Mouse (Mus musculus) MEL (cell line): ENCODE data around the gene Bglap. TPM values are rescaled to one million over a fixed set of nuclear protein-coding genes. Genes with fewer than 3 reads are reported as not detected.

Experiments
- DNase-seq: peaks from one replicate; pipeline ENCODE4 v3.0.0; 2011; ENCODE audit warnings: low read depth, low spot score
- H3K27ac ChIP-seq: 2 replicates; pipeline ENCODE4 v1.5.1; 2012; ENCODE audit warnings: low read depth, mild to moderate bottlenecking, control low read depth, low read length, moderate library complexity; ENCODE audit not compliant: control insufficient read depth
- H3K27me3 ChIP-seq, 2 experiments: fragments of 150-350 bp in 1 of 2; sonication (generic) in 1 of 2; 2 replicates each; pipeline ENCODE4 v1.6.1; 2012; ENCODE audit warnings: low read length in 2 of 2, mild to moderate bottlenecking in 2 of 2, improper control_type of control experiment in 1 of 2, moderate library complexity in 1 of 2; ENCODE audit not compliant: insufficient read depth in 2 of 2, control insufficient read depth in 1 of 2
- H3K36me3 ChIP-seq, 2 experiments: 2 replicates each; pipeline ENCODE4 v1.6.1; 2012 to 2014; ENCODE audit warnings: low read length in 2 of 2, improper control_type of control experiment in 1 of 2, inconsistent platforms in 1 of 2, mild to moderate bottlenecking in 1 of 2; ENCODE audit not compliant: insufficient read depth in 2 of 2, control insufficient read depth in 1 of 2
- H3K4me1 ChIP-seq, 2 experiments: fragments of 150-350 bp in 1 of 2; sonication (generic) in 1 of 2; 2 replicates each; pipeline ENCODE4 v1.6.1; 2012; ENCODE audit warnings: low read length in 2 of 2, improper control_type of control experiment in 1 of 2, mild to moderate bottlenecking in 1 of 2; ENCODE audit not compliant: insufficient read depth in 2 of 2, control insufficient read depth in 1 of 2
- H3K4me3 ChIP-seq, 2 experiments: fragments of 150-350 bp in 1 of 2; sonication (generic) in 1 of 2; 2 replicates each; pipeline ENCODE4 v1.5.1; 2012; ENCODE audit warnings: low read depth in 2 of 2, low read length in 2 of 2, mild to moderate bottlenecking in 2 of 2, moderate library complexity in 2 of 2, control low read depth in 1 of 2, improper control_type of control experiment in 1 of 2; ENCODE audit not compliant: control insufficient read depth in 1 of 2, insufficient read depth in 1 of 2
- H3K79me2 ChIP-seq: 2 replicates; pipeline ENCODE4 v1.6.1; 2012; ENCODE audit warnings: mild to moderate bottlenecking, low read length, moderate library complexity; ENCODE audit not compliant: control insufficient read depth, poor library complexity, insufficient read depth
- H3K9ac ChIP-seq: 2 replicates; pipeline ENCODE4 v1.6.1; 2012; ENCODE audit warnings: low read depth, mild to moderate bottlenecking, control low read depth, low read length, moderate library complexity; ENCODE audit not compliant: control insufficient read depth, poor library complexity, severe bottlenecking
- H3K9me3 ChIP-seq: fragments of 150-350 bp; sonication (generic); replicated peaks from 2 replicates; pipeline ENCODE4 v1.6.1; 2012; ENCODE audit warnings: mild to moderate bottlenecking, low read length, improper control_type of control experiment, moderate library complexity; ENCODE audit not compliant: insufficient read depth
- CTCF ChIP-seq, 3 experiments: IDR thresholded peaks in 2 of 3; conservative IDR thresholded peaks in 1 of 3; 2 replicates each; pipeline ENCODE4 v1.5.1; 2011 to 2012; ENCODE audit warnings: low read length in 3 of 3, low read depth in 2 of 3, mild to moderate bottlenecking in 2 of 3, improper control_type of control experiment in 1 of 3, inconsistent platforms in 1 of 3, mixed read lengths in 1 of 3, moderate library complexity in 1 of 3; ENCODE audit not compliant: control insufficient read depth in 1 of 3, insufficient read depth in 1 of 3, poor library complexity in 1 of 3, severe bottlenecking in 1 of 3
- EP300 ChIP-seq, 2 experiments: IDR thresholded peaks; 2 replicates each; pipeline ENCODE4 v1.6.1; 2011; ENCODE audit warnings: improper control_type of control experiment in 2 of 2, low read length in 2 of 2, low read depth in 1 of 2, mild to moderate bottlenecking in 1 of 2
- ETS1 ChIP-seq: IDR thresholded peaks from 2 replicates; pipeline ENCODE4 v1.6.1; 2012; ENCODE audit warnings: low read depth, mild to moderate bottlenecking, inconsistent platforms, low read length, improper control_type of control experiment, moderate library complexity
- HCFC1 ChIP-seq: IDR thresholded peaks from 2 replicates; pipeline ENCODE4 v1.6.1; 2012; ENCODE audit warnings: low read depth, mild to moderate bottlenecking, inconsistent platforms, low read length, improper control_type of control experiment, moderate library complexity
- MAFK ChIP-seq: IDR thresholded peaks from 2 replicates; pipeline ENCODE4 v1.6.1; 2011; ENCODE audit warnings: low read depth, mild to moderate bottlenecking, low read length, improper control_type of control experiment, borderline replicate concordance
- MAZ ChIP-seq: IDR thresholded peaks from 2 replicates; pipeline ENCODE4 v1.6.1; 2012; ENCODE audit warnings: low read depth, mild to moderate bottlenecking, inconsistent platforms, low read length, improper control_type of control experiment
- MXI1 ChIP-seq: IDR thresholded peaks from 2 replicates; pipeline ENCODE4 v1.6.1; 2011; ENCODE audit warnings: mild to moderate bottlenecking, low read depth, low read length, improper control_type of control experiment
- NRF1 ChIP-seq: IDR thresholded peaks from 2 replicates; pipeline ENCODE4 v1.6.1; 2014; ENCODE audit warnings: low read depth, mild to moderate bottlenecking, inconsistent platforms, low read length, improper control_type of control experiment, moderate library complexity; ENCODE audit not compliant: poor library complexity, insufficient read depth, severe bottlenecking
- POLR2A ChIP-seq, 2 experiments: IDR thresholded peaks; 2 replicates each; pipeline ENCODE4 v1.6.1; 2011 to 2012; ENCODE audit warnings: low read length in 2 of 2, mild to moderate bottlenecking in 2 of 2, control low read depth in 1 of 2, improper control_type of control experiment in 1 of 2, low read depth in 1 of 2, moderate library complexity in 1 of 2; ENCODE audit not compliant: control insufficient read depth in 1 of 2, insufficient read depth in 1 of 2, poor library complexity in 1 of 2
- POLR2AphosphoS5 ChIP-seq: IDR thresholded peaks from 2 replicates; pipeline ENCODE4 v1.6.1; 2012; ENCODE audit warnings: low read depth, borderline replicate concordance, mild to moderate bottlenecking, inconsistent platforms, low read length, moderate library complexity, mixed read lengths
- SIN3A ChIP-seq: IDR thresholded peaks from 2 replicates; pipeline ENCODE4 v1.6.1; 2012; ENCODE audit warnings: low read length, improper control_type of control experiment, inconsistent platforms
- TCF12 ChIP-seq: IDR thresholded peaks from 2 replicates; pipeline ENCODE4 v1.6.1; 2014; ENCODE audit warnings: low read depth, mild to moderate bottlenecking, inconsistent platforms, low read length, improper control_type of control experiment, moderate library complexity
- UBTF ChIP-seq: IDR thresholded peaks from 2 replicates; pipeline ENCODE4 v1.6.1; 2012; ENCODE audit warnings: low read depth, mild to moderate bottlenecking, inconsistent platforms, low read length, improper control_type of control experiment, moderate library complexity, borderline replicate concordance; ENCODE audit not compliant: insufficient read depth
- USF2 ChIP-seq, 2 experiments: IDR thresholded peaks; 2 replicates each; pipeline ENCODE4 v1.6.1; 2011 to 2012; ENCODE audit warnings: improper control_type of control experiment in 2 of 2, low read length in 2 of 2, borderline replicate concordance in 1 of 2, inconsistent platforms in 1 of 2, low read depth in 1 of 2, mild to moderate bottlenecking in 1 of 2; ENCODE audit not compliant: insufficient read depth in 1 of 2
- ZC3H11A ChIP-seq: IDR thresholded peaks from 2 replicates; pipeline ENCODE4 v1.6.1; 2012; ENCODE audit warnings: low read depth, mild to moderate bottlenecking, inconsistent platforms, low read length, improper control_type of control experiment
- ZMIZ1 ChIP-seq: IDR thresholded peaks from 2 replicates; pipeline ENCODE4 v1.6.1; 2012; ENCODE audit warnings: low read depth, mild to moderate bottlenecking, inconsistent platforms, low read length, improper control_type of control experiment, moderate library complexity
- ZNF384 ChIP-seq: IDR thresholded peaks from 2 replicates; pipeline ENCODE4 v1.6.1; 2012; ENCODE audit warnings: low read depth, mild to moderate bottlenecking, inconsistent platforms, low read length, improper control_type of control experiment
- polyA plus RNA-seq, 2 experiments: library from polyadenylated mRNA; stranded (reverse) in 1 of 2; unstranded in 1 of 2; fragments of >175 nt in 1 of 2; fragments of >200 nt in 1 of 2; gene quantifications; 2 replicates each; pipeline versions ENCODE4 v1.2.1 to v1.2.4; 2012; ENCODE audit warnings: low replicate concordance in 2 of 2, low read depth in 1 of 2; ENCODE audit not compliant: insufficient read length in 2 of 2, insufficient read depth in 1 of 2, missing spikeins in 1 of 2
- total RNA-seq: library from RNA; depleted of rRNA; stranded (reverse); fragments of 300-350 nt; gene quantifications from 2 replicates; pipeline ENCODE4 v1.2.3, GENCODE M21; 2012

Gene Bglap
- total and polyA plus RNA-seq, 3 experiments = 0.17 TPM; not detected in 2

- TF ChIP-seq TCF12 (peak; percentile 97), HCFC1 (peak; percentile 66; the same call in 1 of the 2 replicates), POLR2A (IDR thresholded peaks at IDR 0.05; ENCODE audit: control insufficient read depth in 1 of 2, insufficient read depth in 1 of 2, low read depth in 1 of 2, low read length in 2 of 2, poor library complexity in 1 of 2) (0 out of 4 replicates have a peak, but pooled peaks of 1 of the 2 experiments have one; percentile 30)
These were observed 45.9 kb downstream of the Bglap start (continued) for GRCm38 (mm10) chr3:88338316-88338715.

- H3K4me1 ChIP-seq = peaks cover 3 to 27% of the 10 kb centered on the region in 2 experiments; a peak in 3 of 4 replicates
- no peaks in the 10 kb centered on the region for H3K27me3 ChIP-seq
- peaks cover 8 to 29% of the 10 kb centered on the region in 2 experiments for H3K36me3 ChIP-seq
- TF ChIP-seq MAFK (no peak), EP300 (IDR thresholded peaks at IDR 0.05; ENCODE audit: low read depth in 1 of 2, low read length in 2 of 2) (no peak), POLR2AphosphoS5 (no peak), SIN3A (no peak), HCFC1 (no peak), MAZ (no peak), ZC3H11A (no peak), MXI1 (no peak), ZNF384 (no peak), ZMIZ1 (no peak), POLR2A (IDR thresholded peaks at IDR 0.05; ENCODE audit: control insufficient read depth in 1 of 2, insufficient read depth in 1 of 2, low read depth in 1 of 2, low read length in 2 of 2, poor library complexity in 1 of 2) (no peak), USF2 (IDR thresholded peaks at IDR 0.05; ENCODE audit: borderline replicate concordance in 1 of 2, insufficient read depth in 1 of 2, low read depth in 1 of 2, low read length in 2 of 2) (no peak), CTCF (IDR thresholded peaks at IDR 0.05 in 2 of 3, conservative IDR thresholded peaks at IDR 0.05 in 1 of 3; ENCODE audit: control insufficient read depth in 1 of 3, insufficient read depth in 1 of 3, low read depth in 2 of 3, low read length in 3 of 3, poor library complexity in 1 of 3, severe bottlenecking in 1 of 3) (no peak), ETS1 (no peak), NRF1 (no peak), UBTF (no peak)
- no peak overlapping the region for H3K9ac ChIP-seq
- no peaks in the 10 kb centered on the region for H3K9me3 ChIP-seq
- H3K4me3 ChIP-seq = no peak overlapping the region
- H3K27ac ChIP-seq = no peak overlapping the region
- DNase-seq = peak; percentile 52
- H3K79me2 ChIP-seq = peaks cover 33% of the 10 kb centered on the region
These were observed 46.8 kb downstream of the Bglap start for GRCm38 (mm10) chr3:88337367-88338020.
